Mouse (Mus musculus) intestine, postnatal 0 days (tissue): ENCODE results near the gene Rapgef5. TPM values are rescaled to one million over a fixed set of nuclear protein-coding genes. Genes with fewer than 3 reads are reported as not detected.

Experiments used
- ATAC-seq: fragments of 200-750 bp; cut with Nextera tagmentation; 2 replicates; pipeline ENCODE4 v1.8.0; 2017; ENCODE audit warnings: mild to moderate bottlenecking, moderate TSS enrichment, moderate library complexity
- H3K27ac ChIP-seq: fragments of 300-500 bp; sonication (generic); 2 replicates; pipeline ENCODE4 v1.5.1; 2014; ENCODE audit warnings: mild to moderate bottlenecking, low read depth, low read length, moderate library complexity
- H3K27me3 ChIP-seq: fragments of 300-500 bp; sonication (generic); replicated peaks from 2 replicates; pipeline ENCODE4 v1.6.1; 2014; ENCODE audit warnings: low read length, mixed read lengths; ENCODE audit not compliant: control insufficient read depth, insufficient read depth
- H3K36me3 ChIP-seq: fragments of 300-500 bp; sonication (generic); 2 replicates; pipeline ENCODE4 v1.6.1; 2014; ENCODE audit warnings: mild to moderate bottlenecking, moderate library complexity; ENCODE audit not compliant: control insufficient read depth, insufficient read depth
- H3K4me1 ChIP-seq: fragments of 300-500 bp; sonication (generic); replicated peaks from 2 replicates; pipeline ENCODE4 v1.6.1; 2014; ENCODE audit warnings: antibody characterized with exemption, low read length, mixed read lengths; ENCODE audit not compliant: control insufficient read depth, insufficient read depth
- H3K4me2 ChIP-seq: fragments of 300-500 bp; sonication (generic); replicated peaks from 2 replicates; pipeline ENCODE4 v1.6.1; 2014; ENCODE audit warnings: low read depth, mild to moderate bottlenecking, moderate library complexity
- H3K4me3 ChIP-seq: fragments of 300-500 bp; sonication (generic); 2 replicates; pipeline ENCODE4 v1.5.1; 2014; ENCODE audit warnings: low read depth, low read length
- H3K9ac ChIP-seq: fragments of 300-500 bp; sonication (generic); 2 replicates; pipeline ENCODE4 v1.6.1; 2014; ENCODE audit warnings: mild to moderate bottlenecking, low read depth, low read length
- H3K9me3 ChIP-seq: fragments of 300-500 bp; sonication (generic); 2 replicates; pipeline ENCODE4 v1.6.1; 2016; ENCODE audit warnings: mixed run types; ENCODE audit not compliant: control insufficient read depth
- CTCF ChIP-seq: sonication (generic); IDR thresholded peaks from 2 replicates; pipeline ENCODE4 v1.5.1; 2016; ENCODE audit warnings: low read depth, mild to moderate bottlenecking, control low read depth, antibody characterized with exemption, moderate library complexity
- WGBS: fragments of 180-500 bp; shearing (Covaris S2); extraction: QIAGEN DNeasy Blood & Tissue Kit; methylation state at CpG from one replicate; pipeline ENCODE4 v1.1.7; 2014; 5-methylcytosine and 5-hydroxymethylcytosine counted together
- polyA plus RNA-seq: library from polyadenylated mRNA; unstranded; fragments of >200 nt; fragmentation: Nextera tagmentation; extraction: Ambion mirVana; gene quantifications from 2 replicates; pipeline ENCODE4 v1.2.1, GENCODE M21; 2015

The Rapgef5 gene
- polyA plus RNA-seq, 1 experiment from 2014 or later = 3.7 TPM

DNA sequence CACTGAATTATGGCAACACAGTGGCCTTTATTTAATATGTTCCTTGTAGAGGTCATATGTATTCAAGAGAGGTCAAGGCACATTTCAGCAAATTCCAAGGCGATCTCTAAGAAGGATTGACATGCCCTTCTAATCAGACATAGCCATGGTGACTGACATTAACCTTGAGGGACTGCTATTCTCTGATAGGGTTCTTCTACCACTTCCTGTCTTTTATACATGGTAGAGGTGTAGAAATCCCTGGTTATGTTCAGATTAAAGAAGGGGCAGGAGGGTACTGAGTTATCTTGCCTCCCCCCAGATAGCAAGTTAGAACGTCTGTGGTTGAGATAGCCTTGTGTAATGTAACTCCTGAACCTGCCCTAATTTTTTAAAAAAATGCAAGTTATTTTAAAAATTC is 69.1 kb downstream of the Rapgef5 start:
- no peak for ATAC-seq
- 81% methylated on average over 2 of the region's 2 CpGs for WGBS
- no peak overlapping the region for H3K27ac ChIP-seq
- no peak for TF ChIP-seq CTCF
- no peaks in the 10 kb centered on the region for H3K4me1 ChIP-seq
- H3K36me3 ChIP-seq = 0 out of 2 replicates have a peak, but pooled peaks cover 3% of the 10 kb centered on the region
- no peaks in the 10 kb centered on the region for H3K27me3 ChIP-seq
- no peak overlapping the region for H3K4me2 ChIP-seq
- H3K9me3 ChIP-seq = no peaks in the 10 kb centered on the region
- no peak overlapping the region for H3K4me3 ChIP-seq
- no peak overlapping the region for H3K9ac ChIP-seq

DNA sequence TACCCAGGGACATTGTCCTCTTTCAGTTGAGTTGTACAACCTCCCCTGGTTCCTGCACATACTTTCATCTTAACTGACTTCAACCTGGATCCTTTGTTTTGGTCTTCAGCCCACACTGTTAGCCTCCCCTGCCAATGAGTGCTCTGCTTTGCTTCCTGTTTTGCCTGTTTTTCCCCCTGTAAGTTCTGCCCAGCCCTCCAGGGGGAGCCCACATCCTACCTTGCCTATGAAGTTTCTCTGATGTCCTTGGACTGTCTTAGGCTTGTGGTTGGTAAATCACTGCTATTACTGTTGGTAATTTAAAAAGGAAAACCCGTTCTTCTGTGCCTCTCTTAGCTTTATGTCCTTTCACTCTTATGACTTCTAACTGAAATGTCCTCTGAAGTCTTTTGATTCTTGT is 69.8 kb downstream of the Rapgef5 start:
- Histone ChIP-seq H3K9me3 (no peaks in the 10 kb centered on the region), H3K27ac (no peak overlapping the region), H3K4me3 (no peak overlapping the region), H3K4me1 (no peaks in the 10 kb centered on the region), H3K36me3 (0 out of 2 replicates have a peak, but pooled peaks cover 3% of the 10 kb centered on the region), H3K4me2 (no peak overlapping the region), H3K27me3 (no peaks in the 10 kb centered on the region), H3K9ac (no peak overlapping the region)
- no peak for ATAC-seq
- TF ChIP-seq CTCF = peak; percentile 91
- 26% methylated on average over 1 of the region's 1 CpGs for WGBS

DNA sequence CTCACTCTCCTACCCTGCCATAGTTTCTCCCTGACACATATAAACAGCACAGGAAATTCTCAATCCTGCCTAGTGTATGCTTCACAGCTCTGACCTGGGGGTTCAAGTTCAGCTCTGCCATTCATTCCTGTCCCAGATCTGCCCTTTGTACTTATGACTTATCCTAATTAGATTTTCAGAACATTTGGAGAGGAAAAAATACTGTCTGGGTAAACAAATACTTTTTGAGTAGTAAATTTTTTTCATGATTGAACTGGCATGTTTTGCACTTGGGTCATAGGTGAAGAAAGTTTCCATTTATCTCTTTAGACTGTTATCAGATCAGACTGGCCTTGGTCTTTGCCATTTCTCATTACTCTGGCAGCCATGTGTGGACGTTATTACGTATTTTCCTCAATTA is 72.9 kb downstream of the Rapgef5 start:
- H3K9me3 ChIP-seq = no peaks in the 10 kb centered on the region
- H3K4me2 ChIP-seq = no peak overlapping the region
- H3K27ac ChIP-seq = no peak overlapping the region
- no peaks in the 10 kb centered on the region for H3K36me3 ChIP-seq
- H3K27me3 ChIP-seq = no peaks in the 10 kb centered on the region
- H3K9ac ChIP-seq = no peak overlapping the region
- ATAC-seq = no peak
- 54% methylated on average over 2 of the region's 2 CpGs for WGBS
- TF ChIP-seq CTCF = no peak
- no peaks in the 10 kb centered on the region for H3K4me1 ChIP-seq
- no peak overlapping the region for H3K4me3 ChIP-seq

DNA sequence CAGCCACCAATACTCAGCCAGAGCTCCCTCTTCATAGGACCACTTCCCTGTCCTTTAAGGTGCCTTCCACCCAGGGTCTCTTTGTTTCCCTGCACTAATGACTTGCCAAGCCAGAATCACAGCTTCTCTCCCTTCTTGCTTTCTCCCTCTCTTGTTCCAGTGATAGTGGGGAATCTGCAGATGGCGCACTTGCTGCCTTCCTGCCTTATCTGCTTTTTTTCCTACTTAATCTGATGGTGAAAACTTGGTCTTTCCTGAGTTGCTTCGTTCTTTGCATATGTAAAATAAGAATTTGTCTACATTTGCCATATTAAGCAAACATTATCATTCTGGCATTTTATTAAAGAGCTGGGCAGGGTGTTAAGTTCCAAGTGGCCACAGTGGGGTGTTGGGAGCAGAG is 75.7 kb downstream of the Rapgef5 start:
- H3K27me3 ChIP-seq = no peaks in the 10 kb centered on the region
- no peak overlapping the region for H3K4me2 ChIP-seq
- WGBS = 38% methylated on average over 2 of the region's 2 CpGs
- no peak overlapping the region for H3K27ac ChIP-seq
- peaks cover 3% of the 10 kb centered on the region; the same call in 1 of the 2 replicates for H3K36me3 ChIP-seq
- ATAC-seq = no peak
- no peak overlapping the region for H3K9ac ChIP-seq
- H3K4me3 ChIP-seq = no peak overlapping the region
- no peak; the same call in none of the 2 replicates for TF ChIP-seq CTCF
- no peaks in the 10 kb centered on the region for H3K4me1 ChIP-seq
- H3K9me3 ChIP-seq = no peaks in the 10 kb centered on the region

DNA sequence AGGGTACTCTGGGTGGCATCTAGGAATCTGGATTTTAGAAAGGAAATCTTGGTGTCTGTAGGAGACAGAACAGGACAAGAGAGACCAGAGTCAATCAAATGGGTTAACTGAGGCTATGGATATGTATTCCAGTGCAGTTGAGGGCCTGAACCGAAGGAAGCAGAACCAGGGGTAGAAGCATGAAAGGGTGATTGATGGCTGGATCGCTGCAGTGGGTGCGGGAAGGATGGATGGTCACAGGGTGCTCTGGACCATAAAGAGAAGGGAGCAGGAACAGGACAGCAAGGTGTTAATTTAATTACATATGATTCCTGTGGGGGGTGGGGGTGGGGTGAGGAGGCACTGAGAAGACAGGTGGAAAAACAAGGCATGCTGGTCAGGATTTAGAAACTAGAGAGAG is 76.3 kb downstream of the Rapgef5 start:
- H3K27me3 ChIP-seq = no peaks in the 10 kb centered on the region
- no peak overlapping the region for H3K9ac ChIP-seq
- ATAC-seq = no peak
- no peak for TF ChIP-seq CTCF
- WGBS = 67% methylated on average over 3 of the region's 3 CpGs
- no peaks in the 10 kb centered on the region for H3K4me1 ChIP-seq
- H3K36me3 ChIP-seq = peaks cover 4% of the 10 kb centered on the region; the same call in 1 of the 2 replicates
- H3K4me2 ChIP-seq = no peak overlapping the region
- H3K27ac ChIP-seq = no peak overlapping the region
- no peak overlapping the region for H3K4me3 ChIP-seq
- no peaks in the 10 kb centered on the region for H3K9me3 ChIP-seq

DNA sequence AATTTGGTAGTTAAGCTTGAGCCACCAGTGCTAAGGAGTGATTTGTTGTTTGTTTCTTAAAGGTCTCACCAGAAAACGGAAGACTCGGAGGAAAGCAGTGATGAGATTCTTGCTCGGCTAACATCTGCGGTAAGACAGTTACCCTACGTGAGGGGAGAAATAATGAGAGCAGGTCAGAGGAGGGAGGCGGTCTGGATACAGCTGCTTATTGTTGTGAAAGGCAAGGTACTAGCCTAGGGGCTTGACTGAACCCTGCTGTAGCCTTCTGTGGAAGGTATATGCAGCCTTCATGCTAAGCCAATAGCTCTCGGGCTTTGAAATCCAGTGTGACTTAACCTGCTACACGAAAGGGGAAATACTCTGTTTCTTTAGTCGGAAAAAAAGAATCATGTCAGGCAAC is 78.9 kb downstream of the Rapgef5 start:
- no peak overlapping the region for H3K4me3 ChIP-seq
- no peak overlapping the region for H3K4me2 ChIP-seq
- no peak overlapping the region for H3K27ac ChIP-seq
- no peak overlapping the region for H3K9ac ChIP-seq
- ATAC-seq = no peak
- no peaks in the 10 kb centered on the region for H3K4me1 ChIP-seq
- no peak for TF ChIP-seq CTCF
- 89% methylated on average over 9 of the region's 9 CpGs for WGBS
- no peaks in the 10 kb centered on the region for H3K27me3 ChIP-seq
- H3K36me3 ChIP-seq = peaks cover 4% of the 10 kb centered on the region; the same call in 1 of the 2 replicates
- H3K9me3 ChIP-seq = no peaks in the 10 kb centered on the region

DNA sequence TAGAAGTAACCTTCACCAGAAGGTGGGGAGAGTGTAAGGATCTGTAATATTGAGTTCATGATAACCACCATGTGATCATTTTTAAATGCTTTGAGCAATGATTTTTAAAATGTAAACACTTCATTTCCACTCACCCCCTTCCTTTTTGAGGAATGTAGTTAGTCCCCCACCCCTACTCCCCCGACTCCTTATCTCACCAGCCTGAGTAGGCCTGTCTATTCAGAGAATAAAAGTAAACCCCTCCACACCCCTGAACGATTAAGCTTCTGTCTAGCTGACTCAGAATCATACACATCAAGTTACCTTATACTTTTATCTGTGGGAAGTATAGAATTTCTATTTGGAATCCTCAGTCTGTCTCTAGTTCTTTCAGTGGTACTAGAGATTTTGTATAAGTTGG is 81.9 kb downstream of the Rapgef5 start:
- no peak overlapping the region for H3K4me3 ChIP-seq
- no peak for TF ChIP-seq CTCF
- no peak overlapping the region for H3K4me2 ChIP-seq
- H3K27ac ChIP-seq = no peak overlapping the region
- H3K9me3 ChIP-seq = no peaks in the 10 kb centered on the region
- no peak overlapping the region for H3K9ac ChIP-seq
- H3K36me3 ChIP-seq = peaks cover 4% of the 10 kb centered on the region; the same call in 1 of the 2 replicates
- H3K4me1 ChIP-seq = no peaks in the 10 kb centered on the region
- 38% methylated on average over 2 of the region's 2 CpGs for WGBS
- no peaks in the 10 kb centered on the region for H3K27me3 ChIP-seq
- ATAC-seq = no peak
